Mouse (Mus musculus): ENCODE measurements at regions not wholly inside any gene's neighbourhood (a gene's known extent, or its start where the extent isn't known, plus 50 kb on each side); places are given as distances from the start of the nearest gene placed in this dataset.

GRCm38 (mm10) chr2:72832770-72833169 is 147.5 kb downstream of the Sp3 start:
- TF ChIP-seq CTCF (IDR thresholded peaks at IDR 0.05; ENCODE audit: extremely low read depth, insufficient read depth, insufficient read length, insufficient replicate concordance) (no peak), POLR2A (IDR thresholded peaks at IDR 0.05; ENCODE audit: low read depth, low read length) (no peak)
